Mouse (Mus musculus): ENCODE results near the gene Lsm3. TPM values are rescaled to one million over a fixed set of nuclear protein-coding genes. Genes with fewer than 3 reads are reported as not detected.

The Lsm3 gene
- polyA plus RNA-seq, 1 experiment from 2014 or later = 379 TPM

- no peaks in the 10 kb centered on the region for H3K36me3 ChIP-seq (replicated peaks; ENCODE audit: control insufficient read depth, insufficient read depth, low read depth, low read length)
- DNase-seq (ENCODE audit: low spot score) (no peak), ATAC-seq (replicated peaks; ENCODE audit: insufficient number of reproducible peaks, low FRiP score, low TSS enrichment, low read depth) (no peak)
- H3K4me3 ChIP-seq (ENCODE audit: low read depth, low read length) = no peak overlapping the region
- WGBS = 70% methylated on average over 9 of the region's 9 CpGs
- H3K27ac ChIP-seq (replicated peaks; ENCODE audit: low read depth, low read length) = no peak overlapping the region
- no peaks in the 10 kb centered on the region for H3K27me3 ChIP-seq (ENCODE audit: control insufficient read depth, insufficient read depth, low read length)
- H3K4me1 ChIP-seq (ENCODE audit: control insufficient read depth, insufficient read depth, low read length) = no peaks in the 10 kb centered on the region
- no peak overlapping the region for H3K4me2 ChIP-seq (ENCODE audit: low read depth, low read length)
- H3K9me3 ChIP-seq (replicated peaks; ENCODE audit: control insufficient read depth, low read length) = no peaks in the 10 kb centered on the region
- H3K9ac ChIP-seq (replicated peaks; ENCODE audit: low read length) = no peak overlapping the region
Observed at GRCm38 (mm10) chr6:91566407-91566806, 50.7 kb downstream of the Lsm3 start.

Other genes starting within 250 kb of the Lsm3 start
- 0.82 and 1.3 TPM in 2 replicates for gene Wnt7a, start 104.6 kb upstream of the Lsm3 start, polyA plus RNA-seq (2014; fragmentation: Nextera tagmentation; extraction: Ambion mirVana)
- gene Chchd4, start 42.4 kb upstream of the Lsm3 start, polyA plus RNA-seq (2014; fragmentation: Nextera tagmentation; extraction: Ambion mirVana) = 25.7 and 28.4 TPM in 2 replicates
- gene Tmem43, start 42.2 kb upstream of the Lsm3 start, polyA plus RNA-seq (2014; fragmentation: Nextera tagmentation; extraction: Ambion mirVana) = 63.8 and 64.0 TPM in 2 replicates
- 20.1 and 22.4 TPM in 2 replicates for gene Xpc, start within 50 bp of the Lsm3 start, polyA plus RNA-seq (2014; fragmentation: Nextera tagmentation; extraction: Ambion mirVana)
- gene Slc6a6, start 168.1 kb downstream of the Lsm3 start, polyA plus RNA-seq (2014; fragmentation: Nextera tagmentation; extraction: Ambion mirVana) = 35.3 and 40.6 TPM in 2 replicates

All from embryonic facial prominence, embryonic 11.5 days (tissue).